Mouse (Mus musculus) myocyte (in vitro differentiated cells): Measurements from ENCODE around the gene S100a4. TPM values are rescaled to one million over a fixed set of nuclear protein-coding genes. Genes with fewer than 3 reads are reported as not detected.

Experiments used
- H3K27me3 ChIP-seq: one replicate; pipeline ENCODE4 v1.6.1; 2011; ENCODE audit not compliant: control insufficient read depth, insufficient read depth, insufficient read length
- H3K36me3 ChIP-seq: one replicate; pipeline ENCODE4 v1.6.1; 2011; ENCODE audit not compliant: control insufficient read depth, insufficient read depth
- H3K4me2 ChIP-seq: one replicate; pipeline ENCODE4 v1.6.1; 2011; ENCODE audit warnings: low read depth, control low read depth
- H3K4me3 ChIP-seq: one replicate; pipeline ENCODE4 v1.5.1; 2011; ENCODE audit warnings: mild to moderate bottlenecking, control low read depth, moderate library complexity
- H3K79me2 ChIP-seq: one replicate; pipeline ENCODE4 v1.6.1; 2011; ENCODE audit not compliant: control insufficient read depth, insufficient read depth
- H3ac ChIP-seq: one replicate; pipeline ENCODE4 v1.6.1; 2011; ENCODE audit not compliant: control insufficient read depth, insufficient read length
- CEBPB ChIP-seq: IDR thresholded peaks from 2 replicates; pipeline ENCODE4 v1.6.1; 2011; ENCODE audit warnings: mild to moderate bottlenecking, moderate library complexity; ENCODE audit not compliant: poor library complexity, insufficient read depth, severe bottlenecking
- E2F4 ChIP-seq: IDR thresholded peaks from one replicate; pipeline ENCODE4 v1.6.1; 2011; ENCODE audit warnings: mild to moderate bottlenecking, control low read depth, moderate library complexity; ENCODE audit not compliant: insufficient read depth
- MAX ChIP-seq: IDR thresholded peaks from one replicate; pipeline ENCODE4 v1.6.1; 2011; ENCODE audit warnings: low read depth, mild to moderate bottlenecking, control low read depth
- MYOD1 ChIP-seq, 3 experiments: IDR thresholded peaks; one replicate each; pipeline ENCODE4 v1.6.1; 2011; ENCODE audit warnings: control low read depth in 2 of 3, low read depth in 2 of 3, mild to moderate bottlenecking in 2 of 3, moderate library complexity in 1 of 3; ENCODE audit not compliant: insufficient read length in 2 of 3, control insufficient read depth in 1 of 3
- MYOG ChIP-seq, 3 experiments: IDR thresholded peaks; one replicate each; pipeline ENCODE4 v1.6.1; 2011; ENCODE audit warnings: control low read depth in 2 of 3, low read depth in 2 of 3, mild to moderate bottlenecking in 2 of 3; ENCODE audit not compliant: insufficient read length in 2 of 3, control insufficient read depth in 1 of 3, insufficient read depth in 1 of 3
- POLR2A ChIP-seq: IDR thresholded peaks from one replicate; pipeline ENCODE4 v1.6.1; 2011; ENCODE audit warnings: low read depth, mild to moderate bottlenecking, control low read depth, moderate library complexity; ENCODE audit not compliant: insufficient read length
- POLR2AphosphoS2 ChIP-seq: IDR thresholded peaks from one replicate; pipeline ENCODE4 v1.6.1; 2011; ENCODE audit warnings: low read depth, control low read depth; ENCODE audit not compliant: insufficient read length
- REST ChIP-seq: IDR thresholded peaks from one replicate; pipeline ENCODE4 v1.6.1; 2011; ENCODE audit warnings: mild to moderate bottlenecking, control low read depth, moderate library complexity; ENCODE audit not compliant: insufficient read depth, insufficient read length
- SRF ChIP-seq: IDR thresholded peaks from one replicate; pipeline ENCODE4 v1.6.1; 2011; ENCODE audit warnings: low read depth; ENCODE audit not compliant: control insufficient read depth, insufficient read length
- TCF12 ChIP-seq: IDR thresholded peaks from one replicate; pipeline ENCODE4 v1.6.1; 2011; ENCODE audit warnings: mild to moderate bottlenecking, control low read depth; ENCODE audit not compliant: poor library complexity, insufficient read depth, severe bottlenecking
- TCF3 ChIP-seq: IDR thresholded peaks from one replicate; pipeline ENCODE4 v1.6.1; 2011; ENCODE audit warnings: low read depth, control low read depth; ENCODE audit not compliant: insufficient read length
- USF1 ChIP-seq: IDR thresholded peaks from one replicate; pipeline ENCODE4 v1.6.1; 2011; ENCODE audit warnings: low read depth, mild to moderate bottlenecking, control low read depth, moderate library complexity
- polyA plus RNA-seq: library from polyadenylated mRNA; unstranded; fragments of >200 nt; fragmentation: generic; extraction: Trizol; gene quantifications from one replicate; pipeline ENCODE4 v1.2.1, GENCODE M21; 2012; ENCODE audit warnings: missing spikeins

Gene S100a4
- polyA plus RNA-seq, 1 experiment: 3,627 TPM

DNA sequence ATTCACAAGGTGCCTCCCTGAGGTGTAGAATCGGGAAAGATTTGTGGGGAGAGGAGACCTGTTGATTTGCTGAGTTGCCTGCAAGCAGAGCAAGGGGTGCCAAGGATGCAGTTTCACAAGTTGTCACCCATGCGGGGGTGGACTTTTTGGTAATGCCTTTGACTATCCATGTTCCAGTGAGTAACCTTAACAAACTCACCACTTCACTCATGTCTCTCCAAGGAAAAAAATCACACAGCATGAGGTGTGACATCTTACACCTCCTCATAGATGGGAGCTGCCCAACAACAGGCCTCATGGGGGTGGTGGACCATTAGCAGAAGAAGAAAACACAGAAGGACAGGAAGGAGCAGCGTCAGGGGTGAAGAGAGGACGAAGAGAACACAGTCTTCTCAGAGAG is 21.0 kb upstream of the S100a4 start:
- no peaks in the 10 kb centered on the region for H3K36me3 ChIP-seq
- H3K27me3 ChIP-seq: no peaks in the 10 kb centered on the region
- H3ac ChIP-seq: no peak overlapping the region
- TF ChIP-seq USF1: no peak
- no peak for TF ChIP-seq MYOD1 (IDR thresholded peaks at IDR 0.05; ENCODE audit: control insufficient read depth in 1 of 3, insufficient read length in 2 of 3, low read depth in 2 of 3)
- no peak for TF ChIP-seq TCF12
- no peak for TF ChIP-seq MAX
- no peak for TF ChIP-seq E2F4
- no peak for TF ChIP-seq MYOG (IDR thresholded peaks at IDR 0.05; ENCODE audit: control insufficient read depth in 1 of 3, insufficient read depth in 1 of 3, insufficient read length in 2 of 3, low read depth in 2 of 3)
- TF ChIP-seq POLR2A: no peak
- no peak for TF ChIP-seq SRF
- TF ChIP-seq REST: no peak
- H3K79me2 ChIP-seq: no peaks in the 10 kb centered on the region
- H3K4me3 ChIP-seq: no peak overlapping the region
- no peak overlapping the region for H3K4me2 ChIP-seq

- Histone ChIP-seq H3K36me3 (no peaks in the 10 kb centered on the region), H3K79me2 (no peaks in the 10 kb centered on the region), H3ac (no peak overlapping the region), H3K27me3 (no peaks in the 10 kb centered on the region), H3K4me2 (peak overlapping the region; percentile 35), H3K4me3 (no peak overlapping the region)
- no peak for TF ChIP-seq REST
- no peak for TF ChIP-seq CEBPB
- TF ChIP-seq E2F4: no peak
- TF ChIP-seq USF1: no peak
- TF ChIP-seq MAX: no peak
- TF ChIP-seq POLR2AphosphoS2: no peak
- TF ChIP-seq POLR2A: no peak
Measured at GRCm38 (mm10) chr3:90583893-90584292, 19.7 kb upstream of the S100a4 start.

GRCm38 (mm10) chr3:90585595-90585994 is 18.0 kb upstream of the S100a4 start:
- H3K36me3 ChIP-seq: no peaks in the 10 kb centered on the region
- no peak for TF ChIP-seq REST
- TF ChIP-seq MYOG (IDR thresholded peaks at IDR 0.05; ENCODE audit: control insufficient read depth in 1 of 3, insufficient read depth in 1 of 3, insufficient read length in 2 of 3, low read depth in 2 of 3): peak in 1 of 3 experiments; percentile 7
- no peak for TF ChIP-seq TCF3
- no peak for TF ChIP-seq TCF12
- no peak for TF ChIP-seq USF1
- TF ChIP-seq E2F4: no peak
- no peak for TF ChIP-seq MAX
- TF ChIP-seq POLR2A: peak; percentile 10
- peak in 1 of 3 experiments; percentile 53 for TF ChIP-seq MYOD1 (IDR thresholded peaks at IDR 0.05; ENCODE audit: control insufficient read depth in 1 of 3, insufficient read length in 2 of 3, low read depth in 2 of 3)
- no peak for TF ChIP-seq POLR2AphosphoS2
- TF ChIP-seq CEBPB: no peak
- TF ChIP-seq SRF: no peak

GRCm38 (mm10) chr3:90586016-90586643 is 17.4 kb upstream of the S100a4 start:
- no peak for TF ChIP-seq TCF12
- TF ChIP-seq SRF: no peak
- TF ChIP-seq MYOG (IDR thresholded peaks at IDR 0.05; ENCODE audit: control insufficient read depth in 1 of 3, insufficient read depth in 1 of 3, insufficient read length in 2 of 3, low read depth in 2 of 3): no peak
- TF ChIP-seq CEBPB: no peak
- TF ChIP-seq REST: no peak
- TF ChIP-seq MYOD1 (IDR thresholded peaks at IDR 0.05; ENCODE audit: control insufficient read depth in 1 of 3, insufficient read length in 2 of 3, low read depth in 2 of 3): no peak
- no peak for TF ChIP-seq POLR2AphosphoS2
- TF ChIP-seq TCF3: no peak
- no peak for TF ChIP-seq E2F4
- Histone ChIP-seq H3K4me2 (peak overlapping the region; percentile 85), H3K36me3 (no peaks in the 10 kb centered on the region), H3K27me3 (no peaks in the 10 kb centered on the region), H3K79me2 (no peaks in the 10 kb centered on the region), H3ac (no peak overlapping the region), H3K4me3 (no peak overlapping the region)

More at GRCm38 (mm10) chr3:90585595-90585994, 18.0 kb upstream of the S100a4 start:
- Histone ChIP-seq H3K27me3 (no peaks in the 10 kb centered on the region), H3K4me3 (no peak overlapping the region), H3ac (no peak overlapping the region), H3K79me2 (no peaks in the 10 kb centered on the region), H3K4me2 (peak overlapping the region; percentile 85)

GRCm38 (mm10) chr3:90586906-90587305 is 16.7 kb upstream of the S100a4 start:
- no peaks in the 10 kb centered on the region for H3K36me3 ChIP-seq
- no peaks in the 10 kb centered on the region for H3K27me3 ChIP-seq
- TF ChIP-seq POLR2AphosphoS2 (no peak), POLR2A (peak; percentile 27), MYOG (IDR thresholded peaks at IDR 0.05; ENCODE audit: control insufficient read depth in 1 of 3, insufficient read depth in 1 of 3, insufficient read length in 2 of 3, low read depth in 2 of 3) (peak in 2 of 3 experiments; percentile 54 to 83), TCF3 (peak; percentile 55), E2F4 (no peak), MYOD1 (IDR thresholded peaks at IDR 0.05; ENCODE audit: control insufficient read depth in 1 of 3, insufficient read length in 2 of 3, low read depth in 2 of 3) (peak in 2 of 3 experiments; percentile 50 to 82)
- peak overlapping the region; percentile 3 for H3K4me3 ChIP-seq
- no peak overlapping the region for H3ac ChIP-seq
- peak overlapping the region; percentile 85 for H3K4me2 ChIP-seq
- H3K79me2 ChIP-seq: no peaks in the 10 kb centered on the region
